Mouse (Mus musculus) midbrain, embryonic 10.5 days (tissue): ENCODE data around the gene Als2. TPM values are rescaled to one million over a fixed set of nuclear protein-coding genes. Genes with fewer than 3 reads are reported as not detected.

Experiments used
- DNase-seq: peaks from one replicate; pipeline ENCODE4 v3.0.0-alpha.2; 2017; ENCODE audit warnings: low spot score
- H3K27ac ChIP-seq: fragments of 300-500 bp; sonication (generic); replicated peaks from 2 replicates; pipeline ENCODE4 v1.5.1; 2016; ENCODE audit warnings: mild to moderate bottlenecking
- H3K27me3 ChIP-seq: fragments of 300-500 bp; sonication (generic); 2 replicates; pipeline ENCODE4 v1.6.1; 2016; ENCODE audit warnings: low read depth, mild to moderate bottlenecking; ENCODE audit not compliant: poor library complexity, severe bottlenecking
- H3K36me3 ChIP-seq: fragments of 300-500 bp; sonication (generic); 2 replicates; pipeline ENCODE4 v1.6.1; 2016; ENCODE audit warnings: mild to moderate bottlenecking, moderate library complexity
- H3K4me1 ChIP-seq: fragments of 300-500 bp; sonication (generic); 2 replicates; pipeline ENCODE4 v1.6.1; 2016
- H3K4me3 ChIP-seq: fragments of 300-500 bp; sonication (generic); 2 replicates; pipeline ENCODE4 v1.5.1; 2016; ENCODE audit warnings: mild to moderate bottlenecking, moderate library complexity
- H3K9me3 ChIP-seq: fragments of 300-500 bp; sonication (generic); replicated peaks from 2 replicates; pipeline ENCODE4 v1.6.1; 2016; ENCODE audit warnings: mild to moderate bottlenecking
- WGBS: fragments of 180-500 bp; shearing (Covaris S2); methylation state at CpG from one replicate; pipeline ENCODE4 v1.1.7; 2016; 5-methylcytosine and 5-hydroxymethylcytosine counted together
- polyA plus RNA-seq: library from polyadenylated mRNA; unstranded; fragments of >200 nt; fragmentation: Nextera tagmentation; extraction: Ambion mirVana; gene quantifications from 2 replicates; pipeline ENCODE4 v1.2.1, GENCODE M21; 2016

Gene Als2
- polyA plus RNA-seq = 14.0 and 17.1 TPM in 2 replicates

DNA sequence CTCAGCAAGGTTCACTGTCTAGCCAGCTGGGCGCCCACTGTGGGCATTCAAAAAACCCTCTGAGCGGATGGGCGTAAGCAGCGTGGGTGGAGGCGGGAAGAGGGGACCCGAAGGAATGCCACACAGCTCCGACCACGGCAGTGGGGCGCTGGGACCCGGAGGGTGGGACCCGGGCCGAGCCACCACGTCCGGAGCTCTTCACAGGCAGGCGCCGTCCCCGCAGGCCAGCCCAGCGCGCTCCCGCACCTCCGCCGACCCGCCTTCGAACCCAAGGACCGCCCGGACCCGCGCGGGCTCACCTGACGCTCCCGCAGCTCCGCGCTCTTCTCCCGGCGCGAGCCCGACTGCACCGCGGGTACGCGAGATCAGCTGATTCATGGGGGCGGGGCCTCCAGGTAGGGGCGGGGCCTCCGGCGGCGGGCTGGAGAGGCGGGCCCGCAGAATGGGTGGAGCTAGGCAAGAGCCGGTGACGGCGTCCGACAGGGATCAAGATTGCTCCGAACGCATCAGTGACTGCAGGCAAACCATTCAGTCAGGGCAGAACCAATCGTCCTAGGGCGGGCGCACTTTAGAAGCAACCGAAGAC, at the start of gene Als2:
Gene Als2 (minus strand): TSS at position 376 of the 586 bp plus-strand sequence.
- Histone ChIP-seq H3K27me3 (no peaks in the 10 kb centered on the region), H3K27ac (peak within 1 kb of the TSS; percentile 87), H3K36me3 (no peaks in the 10 kb centered on the region), H3K4me1 (peaks cover 13% of the 10 kb centered on the region), H3K9me3 (no peaks in the 10 kb centered on the region), H3K4me3 (peak within 1 kb of the TSS; percentile 92)
- WGBS = under 1% methylated on average over 56 of the region's 58 CpGs
- peak; percentile 99 for DNase-seq

DNA sequence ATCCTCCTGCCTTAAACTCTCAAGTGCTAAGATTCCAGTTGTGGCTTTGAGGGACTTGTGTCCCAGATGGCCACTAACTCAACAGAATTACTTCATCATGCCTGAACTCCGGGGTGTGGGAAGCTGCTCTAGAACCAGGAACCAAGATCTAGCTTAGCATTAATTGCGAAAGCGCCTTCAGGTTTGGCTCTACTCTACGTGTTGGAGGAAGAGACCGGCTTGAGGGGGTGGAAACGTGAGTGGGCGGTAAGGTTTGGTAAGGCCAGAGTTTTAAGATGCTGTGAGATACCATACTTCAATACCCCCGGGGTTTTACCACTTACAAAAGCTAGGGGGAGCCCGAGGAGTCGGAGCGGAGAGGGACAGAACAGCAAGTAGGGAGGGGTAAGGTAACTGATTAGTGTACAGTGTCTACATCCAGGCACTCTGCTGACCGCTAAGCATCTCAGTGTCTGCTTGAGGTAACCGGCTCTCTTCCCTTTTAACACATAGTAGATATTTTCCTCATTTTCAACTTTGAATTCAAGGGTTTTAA, 49.4 kb upstream of the Als2 start:
- no peaks in the 10 kb centered on the region for H3K36me3 ChIP-seq
- no peaks in the 10 kb centered on the region for H3K27me3 ChIP-seq
- WGBS = 76% methylated on average over 13 of the region's 13 CpGs

DNA sequence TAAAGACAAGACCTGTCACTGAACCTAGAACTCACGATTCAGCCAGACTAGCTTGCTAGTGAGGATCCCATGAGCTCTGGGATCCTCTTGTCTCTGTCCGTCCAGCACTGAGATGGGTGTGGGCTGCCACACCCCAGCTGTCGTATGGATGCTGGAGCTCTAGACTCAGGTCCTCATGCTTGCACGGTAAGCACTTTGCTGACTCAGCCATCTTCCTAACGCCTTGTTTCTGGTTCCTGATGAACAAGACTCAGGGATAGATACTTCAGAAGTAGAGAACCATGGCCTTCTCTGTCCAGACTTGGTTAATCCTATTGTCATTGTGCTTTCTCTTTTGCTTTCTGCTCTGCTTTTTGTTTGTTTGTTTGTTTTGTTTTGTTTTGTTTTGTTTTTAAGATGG, 48.8 kb upstream of the Als2 start:
- H3K4me3 ChIP-seq = no peak overlapping the region
- DNase-seq = no peak
- H3K27ac ChIP-seq = no peak overlapping the region
- H3K4me1 ChIP-seq = no peaks in the 10 kb centered on the region
- WGBS = 88% methylated on average over 5 of the region's 5 CpGs
- H3K9me3 ChIP-seq = no peaks in the 10 kb centered on the region
- no peaks in the 10 kb centered on the region for H3K27me3 ChIP-seq
- H3K36me3 ChIP-seq = no peaks in the 10 kb centered on the region

More for the DNA sequence above, 49.4 kb upstream of the Als2 start:
- no peak for DNase-seq
- no peak overlapping the region for H3K4me3 ChIP-seq
- no peaks in the 10 kb centered on the region for H3K9me3 ChIP-seq
- no peaks in the 10 kb centered on the region for H3K4me1 ChIP-seq
- no peak overlapping the region for H3K27ac ChIP-seq

DNA sequence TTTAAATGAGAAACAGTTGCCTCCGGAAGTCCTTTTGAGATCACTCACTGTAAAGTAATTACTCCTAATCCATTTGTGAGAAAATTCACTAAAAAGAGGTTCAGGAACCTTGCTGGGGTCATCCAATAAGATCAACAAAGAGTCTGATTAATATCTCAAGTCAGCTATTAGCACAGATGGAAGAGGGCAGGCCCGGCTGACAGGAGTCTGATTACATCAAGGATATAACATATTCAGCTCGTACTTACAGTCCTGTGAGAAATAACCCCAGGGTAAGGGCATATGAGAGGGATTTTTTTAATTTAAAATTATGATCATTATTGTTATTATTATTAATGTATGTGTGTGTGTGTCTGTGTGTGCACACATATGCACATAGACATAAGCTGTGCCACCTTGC, 35.2 kb upstream of the Als2 start:
- no peak for DNase-seq
- Histone ChIP-seq H3K4me3 (no peak overlapping the region), H3K4me1 (peaks cover 7% of the 10 kb centered on the region), H3K27me3 (no peaks in the 10 kb centered on the region), H3K27ac (no peak overlapping the region), H3K9me3 (no peaks in the 10 kb centered on the region), H3K36me3 (no peaks in the 10 kb centered on the region)
- WGBS = 69% methylated on average over 3 of the region's 3 CpGs

DNA sequence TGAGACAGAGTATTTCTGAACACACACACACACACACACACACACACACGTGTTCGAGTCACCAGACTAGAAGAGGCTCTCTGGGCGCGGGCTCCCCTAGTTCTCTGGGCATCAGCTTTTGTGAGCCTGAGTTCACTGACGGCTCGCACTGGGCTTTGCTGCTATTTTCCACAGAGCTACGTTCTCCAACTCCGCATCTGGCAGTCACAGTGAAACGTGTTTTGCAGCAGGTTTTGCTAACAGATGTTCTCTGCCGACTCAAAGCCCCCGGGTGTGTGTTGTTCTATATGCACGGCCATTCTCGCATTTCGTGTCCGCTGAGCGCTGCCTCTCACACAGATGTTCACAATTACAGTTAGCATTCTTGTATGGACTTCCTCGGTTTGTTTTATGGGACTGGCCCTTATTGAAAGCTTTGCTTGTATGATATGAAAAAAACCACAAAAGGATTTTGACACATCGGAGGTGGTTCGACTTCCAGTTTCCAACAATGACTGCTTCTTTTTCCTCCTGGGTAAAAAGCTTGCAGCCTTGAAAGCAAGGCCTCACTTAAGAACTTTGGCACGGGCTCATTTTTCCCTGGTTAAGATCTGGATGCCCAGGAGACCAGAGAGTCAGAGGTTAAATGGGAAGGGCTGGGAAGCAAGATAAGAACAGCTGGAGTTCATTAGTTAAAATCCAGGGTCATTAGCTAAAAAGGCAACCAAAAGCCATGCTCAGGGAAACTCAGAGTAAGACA, 33.1 kb upstream of the Als2 start:
- Histone ChIP-seq H3K4me1 (peaks cover 7% of the 10 kb centered on the region), H3K4me3 (no peak overlapping the region), H3K9me3 (no peaks in the 10 kb centered on the region), H3K27me3 (no peaks in the 10 kb centered on the region), H3K36me3 (no peaks in the 10 kb centered on the region), H3K27ac (no peak overlapping the region; the same call in 1 of the 2 replicates)
- WGBS = 63% methylated on average over 20 of the region's 20 CpGs
- DNase-seq = peak; percentile 48

DNA sequence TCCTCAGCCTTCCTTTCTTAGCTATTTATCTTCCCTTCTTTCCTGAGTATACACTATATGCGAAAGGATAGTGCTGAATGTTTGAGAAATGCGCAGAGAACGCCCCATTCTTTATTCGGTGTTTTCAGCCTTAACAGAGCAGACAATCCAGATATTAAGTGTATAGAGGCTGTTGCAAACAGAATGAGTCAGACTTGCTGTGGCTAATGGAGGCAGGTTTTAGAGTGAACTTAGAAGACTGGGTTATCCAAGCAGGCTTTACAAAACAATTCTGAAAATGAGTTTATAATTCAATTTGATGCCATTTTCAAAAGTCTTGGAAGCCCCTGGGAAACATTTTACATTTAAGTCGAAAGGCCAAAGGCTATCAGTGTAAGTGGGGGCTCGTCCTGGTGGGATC, 32.4 kb upstream of the Als2 start:
- Histone ChIP-seq H3K4me3 (no peak overlapping the region), H3K9me3 (no peaks in the 10 kb centered on the region), H3K4me1 (peaks cover 7% of the 10 kb centered on the region), H3K27ac (no peak overlapping the region), H3K27me3 (no peaks in the 10 kb centered on the region), H3K36me3 (no peaks in the 10 kb centered on the region)
- WGBS = 86% methylated on average over 6 of the region's 6 CpGs
- DNase-seq = no peak

DNA sequence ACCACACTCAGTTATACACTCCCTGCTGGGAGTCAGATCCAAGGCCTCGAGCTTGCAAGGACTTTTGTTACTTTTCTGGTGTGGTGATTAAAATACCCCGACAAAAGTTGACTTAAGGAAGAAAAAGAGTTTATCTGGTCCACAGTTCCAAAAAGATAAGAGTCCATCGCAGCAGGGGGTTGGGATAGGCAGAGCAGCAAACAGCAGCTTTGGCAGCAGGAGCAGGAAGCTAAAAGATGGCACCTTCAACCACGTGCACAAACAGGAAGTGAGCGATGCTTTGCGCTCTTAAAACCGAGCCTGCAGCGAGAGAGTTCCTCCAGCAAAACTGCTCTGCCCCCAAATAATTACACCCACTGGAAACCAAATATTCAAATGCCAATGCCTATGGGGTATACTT, 31.9 kb upstream of the Als2 start:
- WGBS = 72% methylated on average over 8 of the region's 8 CpGs
- no peak overlapping the region for H3K4me3 ChIP-seq
- H3K9me3 ChIP-seq = no peaks in the 10 kb centered on the region

DNA sequence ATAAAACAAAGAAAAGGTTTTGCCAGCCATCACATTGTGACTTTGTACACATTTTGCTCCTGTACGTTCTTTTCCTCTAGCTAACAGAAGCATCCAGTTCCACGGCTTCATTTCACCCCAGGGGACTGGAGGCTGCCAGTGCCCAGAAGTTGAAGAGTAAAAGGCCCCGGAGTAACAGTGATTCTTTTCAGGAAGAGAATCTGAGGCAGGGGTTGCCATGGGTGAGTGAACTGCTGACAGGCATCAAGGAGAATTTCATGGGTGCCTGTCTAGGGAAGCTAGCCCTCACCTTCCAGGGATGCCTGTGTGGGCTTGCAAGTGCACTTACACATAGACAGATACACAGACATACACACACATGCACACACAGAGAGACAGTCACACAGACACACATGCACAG, 20.7 kb upstream of the Als2 start:
- H3K27ac ChIP-seq = 0 out of 2 replicates have a peak overlapping the region, but pooled peaks have one; percentile 46

More for the DNA sequence above, 31.9 kb upstream of the Als2 start:
- Histone ChIP-seq H3K36me3 (no peaks in the 10 kb centered on the region), H3K27me3 (no peaks in the 10 kb centered on the region), H3K4me1 (peaks cover 7% of the 10 kb centered on the region), H3K27ac (no peak overlapping the region)
- no peak for DNase-seq

DNA sequence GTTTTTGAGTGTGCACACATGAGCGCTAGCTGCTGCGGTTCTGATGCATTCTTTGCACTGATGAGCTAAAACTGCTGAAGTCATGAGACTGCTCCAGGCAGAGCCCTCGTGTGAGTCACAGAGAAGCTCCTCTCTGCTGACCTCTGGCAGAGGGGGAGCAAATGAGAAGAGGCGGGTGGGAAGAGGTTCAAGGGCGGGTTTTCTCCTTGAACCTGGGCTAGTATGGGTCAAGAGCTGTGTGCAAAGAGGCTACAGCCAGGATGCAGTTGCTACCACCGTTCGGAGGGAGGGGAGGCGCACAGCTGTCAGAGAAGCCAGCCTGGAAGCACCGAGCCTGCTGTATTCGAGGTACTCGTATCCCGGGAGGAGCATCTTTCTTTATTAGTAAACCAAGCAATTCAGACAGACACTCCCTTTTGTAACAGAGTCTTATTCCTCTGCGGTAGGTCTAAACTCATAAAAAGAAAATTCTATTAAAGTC, 19.8 kb upstream of the Als2 start, which contains the start of gene Cdk15:
Gene Cdk15 (plus strand): TSS at position 156 of the 481 bp plus-strand sequence.
- Histone ChIP-seq H3K9me3 (0 out of 2 replicates have a peak, but pooled peaks cover 4% of the 10 kb centered on the region), H3K4me3 (peak within 1 kb of the TSS; percentile 14; the same call in 1 of the 2 replicates), H3K36me3 (no peaks in the 10 kb centered on the region), H3K27ac (peak within 1 kb of the TSS; percentile 64), H3K27me3 (peaks cover 28% of the 10 kb centered on the region), H3K4me1 (peaks cover 32% of the 10 kb centered on the region)
- DNase-seq = peak; percentile 35
- WGBS = 24% methylated on average over 13 of the region's 13 CpGs

More for the DNA sequence above, 20.7 kb upstream of the Als2 start:
- no peaks in the 10 kb centered on the region for H3K36me3 ChIP-seq
- H3K4me1 ChIP-seq = peaks cover 31% of the 10 kb centered on the region
- DNase-seq = no peak
- H3K4me3 ChIP-seq = no peak overlapping the region
- H3K27me3 ChIP-seq = peaks cover 28% of the 10 kb centered on the region
- 15% methylated on average over 3 of the region's 3 CpGs for WGBS
- no peaks in the 10 kb centered on the region for H3K9me3 ChIP-seq

DNA sequence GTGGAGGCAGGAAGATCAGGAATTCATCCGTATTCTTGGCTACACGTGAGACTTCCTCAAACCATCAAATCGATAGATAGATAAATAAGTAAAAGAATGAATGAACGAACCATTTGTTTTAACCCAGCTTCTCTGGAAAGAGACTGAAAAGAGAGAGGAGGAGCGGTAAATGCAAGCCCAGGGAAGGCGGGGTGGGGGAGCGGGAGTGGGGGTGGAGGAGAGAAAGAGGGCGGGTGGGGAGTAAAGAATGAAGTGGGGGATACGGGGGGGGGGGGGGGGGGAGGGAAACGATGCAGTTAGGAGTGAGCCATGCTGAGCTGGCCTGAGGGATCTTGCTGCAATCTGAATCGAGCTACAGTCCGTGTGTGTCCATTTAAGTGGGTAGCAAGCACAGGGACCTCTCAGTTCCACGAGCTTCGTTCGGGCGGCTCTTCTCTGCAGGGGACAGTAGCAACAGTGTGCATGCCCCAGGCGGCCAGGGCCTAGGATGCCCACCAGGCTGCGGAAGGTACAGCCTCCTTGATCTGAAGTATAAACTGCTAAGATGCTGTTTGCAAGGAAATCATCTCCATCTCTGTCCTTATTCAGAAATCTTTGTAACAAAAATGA, 16.4 kb upstream of the Als2 start:
- H3K4me3 ChIP-seq = peak overlapping the region; percentile 46
- 0 out of 2 replicates have a peak, but pooled peaks cover 4% of the 10 kb centered on the region for H3K9me3 ChIP-seq
- DNase-seq = peak; percentile 38
- 2% methylated on average over 18 of the region's 18 CpGs for WGBS
- peak overlapping the region; percentile 68 for H3K27ac ChIP-seq
- H3K27me3 ChIP-seq = peaks cover 28% of the 10 kb centered on the region
- peaks cover 32% of the 10 kb centered on the region for H3K4me1 ChIP-seq
- no peaks in the 10 kb centered on the region for H3K36me3 ChIP-seq

DNA sequence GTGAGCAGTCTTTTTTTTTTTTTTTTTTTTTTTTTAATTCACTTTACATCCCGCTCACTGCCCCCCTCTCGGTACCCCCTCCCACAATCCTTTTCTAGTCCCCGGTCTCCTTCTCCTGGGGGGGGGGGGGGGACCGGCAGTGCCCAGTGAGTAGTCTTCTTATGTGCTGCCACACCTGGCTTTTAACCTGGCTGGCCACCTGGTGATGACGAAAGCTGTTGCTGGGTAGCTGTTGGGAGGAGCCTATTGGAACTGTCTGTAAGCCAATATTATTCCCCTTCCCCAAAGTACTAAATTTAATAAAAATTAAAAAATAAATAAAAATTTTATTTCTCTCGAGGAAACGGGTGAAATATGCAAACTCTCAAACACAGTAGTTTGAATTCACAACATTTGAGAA, 15.7 kb upstream of the Als2 start:
- H3K27me3 ChIP-seq = peaks cover 28% of the 10 kb centered on the region
- peaks cover 27% of the 10 kb centered on the region for H3K4me1 ChIP-seq
- DNase-seq = no peak
- WGBS = 11% methylated on average over 7 of the region's 7 CpGs
- 0 out of 2 replicates have a peak, but pooled peaks cover 4% of the 10 kb centered on the region for H3K9me3 ChIP-seq
- H3K4me3 ChIP-seq = peak overlapping the region; percentile 46; the same call in 1 of the 2 replicates
- H3K36me3 ChIP-seq = no peaks in the 10 kb centered on the region
- H3K27ac ChIP-seq = no peak overlapping the region

DNA sequence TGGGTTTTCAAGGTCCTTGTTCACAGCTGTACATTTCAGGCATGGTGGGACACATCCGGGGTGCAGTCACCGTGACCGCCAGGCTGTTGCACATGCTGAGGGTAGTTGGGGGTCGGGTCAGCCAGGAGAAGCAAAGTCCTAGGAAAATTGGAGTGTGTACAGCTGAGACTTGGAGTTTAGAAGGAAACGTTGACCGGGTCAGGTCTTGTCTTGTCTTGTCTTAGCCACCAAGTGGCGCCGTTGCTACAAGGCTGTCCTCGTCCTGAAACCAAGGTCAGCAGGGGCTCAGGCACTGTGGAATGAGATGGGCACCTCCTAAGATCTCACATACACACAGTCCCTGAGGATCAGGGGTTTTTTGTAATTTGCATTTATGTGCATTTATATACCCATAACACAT, 10.6 kb upstream of the Als2 start:
- 6% methylated on average over 9 of the region's 9 CpGs for WGBS
- peak; percentile 69 for DNase-seq
- Histone ChIP-seq H3K27me3 (no peaks in the 10 kb centered on the region), H3K4me1 (0 out of 2 replicates have a peak, but pooled peaks cover 5% of the 10 kb centered on the region), H3K4me3 (no peak overlapping the region), H3K27ac (no peak overlapping the region), H3K36me3 (no peaks in the 10 kb centered on the region), H3K9me3 (0 out of 2 replicates have a peak, but pooled peaks cover 4% of the 10 kb centered on the region)
